Mouse (Mus musculus): ENCODE measurements at regions not wholly inside any gene's neighbourhood (a gene's known extent, or its start where the extent isn't known, plus 50 kb on each side); places are given as distances from the start of the nearest gene placed in this dataset.

- Histone ChIP-seq H3K27me3 (ENCODE audit: control insufficient read depth, insufficient read depth, insufficient read length) (no peaks in the 10 kb centered on the region), H3K79me2 (ENCODE audit: control insufficient read depth, insufficient read depth) (no peaks in the 10 kb centered on the region)
- TF ChIP-seq REST (IDR thresholded peaks at IDR 0.05; ENCODE audit: insufficient read depth, insufficient read length), result no peak
- no peak for TF ChIP-seq POLR2AphosphoS2 (IDR thresholded peaks at IDR 0.05; ENCODE audit: insufficient read length, low read depth)
- TF ChIP-seq CEBPB (IDR thresholded peaks at IDR 0.05; ENCODE audit: insufficient read depth, poor library complexity, severe bottlenecking), result no peak
- TF ChIP-seq MAX (IDR thresholded peaks at IDR 0.05; ENCODE audit: low read depth), result no peak
- TF ChIP-seq TCF3 (IDR thresholded peaks at IDR 0.05; ENCODE audit: insufficient read length, low read depth), result no peak
- TF ChIP-seq MYOG (IDR thresholded peaks at IDR 0.05; ENCODE audit: control insufficient read depth in 1 of 3, insufficient read depth in 1 of 3, insufficient read length in 2 of 3, low read depth in 2 of 3), result no peak
- TF ChIP-seq E2F4 (IDR thresholded peaks at IDR 0.05; ENCODE audit: insufficient read depth), result no peak
- TF ChIP-seq MYOD1 (IDR thresholded peaks at IDR 0.05; ENCODE audit: control insufficient read depth in 1 of 3, insufficient read length in 2 of 3, low read depth in 2 of 3), result no peak
- TF ChIP-seq TCF12 (IDR thresholded peaks at IDR 0.05; ENCODE audit: insufficient read depth, poor library complexity, severe bottlenecking), result no peak
- no peak for TF ChIP-seq SRF (IDR thresholded peaks at IDR 0.05; ENCODE audit: control insufficient read depth, insufficient read length, low read depth)
- no peak for TF ChIP-seq USF1 (IDR thresholded peaks at IDR 0.05; ENCODE audit: low read depth)
- TF ChIP-seq POLR2A (IDR thresholded peaks at IDR 0.05; ENCODE audit: insufficient read length, low read depth), result no peak
Observed at GRCm38 (mm10) chr14:46077406-46078131, 301.6 kb upstream of the Gm15217 start.

GRCm38 (mm10) chr14:46082646-46083045 is 296.6 kb upstream of the Gm15217 start:
- no peak for TF ChIP-seq CEBPB (IDR thresholded peaks at IDR 0.05; ENCODE audit: insufficient read depth, poor library complexity, severe bottlenecking)
- no peak for TF ChIP-seq TCF12 (IDR thresholded peaks at IDR 0.05; ENCODE audit: insufficient read depth, poor library complexity, severe bottlenecking)
- TF ChIP-seq POLR2AphosphoS2 (IDR thresholded peaks at IDR 0.05; ENCODE audit: insufficient read length, low read depth), result no peak
- H3K27me3 ChIP-seq (ENCODE audit: control insufficient read depth, insufficient read depth, insufficient read length), result no peaks in the 10 kb centered on the region
- H3K36me3 ChIP-seq (ENCODE audit: control insufficient read depth, insufficient read depth), result no peaks in the 10 kb centered on the region
- no peak overlapping the region for H3K4me2 ChIP-seq (ENCODE audit: low read depth)
- no peak overlapping the region for H3ac ChIP-seq (ENCODE audit: control insufficient read depth, insufficient read length)
- H3K4me3 ChIP-seq, result no peak overlapping the region
- no peaks in the 10 kb centered on the region for H3K79me2 ChIP-seq (ENCODE audit: control insufficient read depth, insufficient read depth)

More at GRCm38 (mm10) chr14:46077406-46078131, 301.6 kb upstream of the Gm15217 start:
- no peaks in the 10 kb centered on the region for H3K36me3 ChIP-seq (ENCODE audit: control insufficient read depth, insufficient read depth)
- no peak overlapping the region for H3K4me3 ChIP-seq
- no peak overlapping the region for H3K4me2 ChIP-seq (ENCODE audit: low read depth)
- H3ac ChIP-seq (ENCODE audit: control insufficient read depth, insufficient read length), result no peak overlapping the region

- Histone ChIP-seq H3ac (ENCODE audit: control insufficient read depth, insufficient read length) (no peak overlapping the region), H3K79me2 (ENCODE audit: control insufficient read depth, insufficient read depth) (no peaks in the 10 kb centered on the region), H3K4me3 (no peak overlapping the region), H3K36me3 (ENCODE audit: control insufficient read depth, insufficient read depth) (no peaks in the 10 kb centered on the region), H3K27me3 (ENCODE audit: control insufficient read depth, insufficient read depth, insufficient read length) (no peaks in the 10 kb centered on the region), H3K4me2 (ENCODE audit: low read depth) (no peak overlapping the region)
- TF ChIP-seq E2F4 (IDR thresholded peaks at IDR 0.05; ENCODE audit: insufficient read depth) (no peak), MYOD1 (IDR thresholded peaks at IDR 0.05; ENCODE audit: control insufficient read depth in 1 of 3, insufficient read length in 2 of 3, low read depth in 2 of 3) (no peak), TCF12 (IDR thresholded peaks at IDR 0.05; ENCODE audit: insufficient read depth, poor library complexity, severe bottlenecking) (no peak), MYOG (IDR thresholded peaks at IDR 0.05; ENCODE audit: control insufficient read depth in 1 of 3, insufficient read depth in 1 of 3, insufficient read length in 2 of 3, low read depth in 2 of 3) (no peak), POLR2AphosphoS2 (IDR thresholded peaks at IDR 0.05; ENCODE audit: insufficient read length, low read depth) (no peak), USF1 (IDR thresholded peaks at IDR 0.05; ENCODE audit: low read depth) (no peak), MAX (IDR thresholded peaks at IDR 0.05; ENCODE audit: low read depth) (no peak), CEBPB (IDR thresholded peaks at IDR 0.05; ENCODE audit: insufficient read depth, poor library complexity, severe bottlenecking) (no peak), POLR2A (IDR thresholded peaks at IDR 0.05; ENCODE audit: insufficient read length, low read depth) (no peak), TCF3 (IDR thresholded peaks at IDR 0.05; ENCODE audit: insufficient read length, low read depth) (no peak), REST (IDR thresholded peaks at IDR 0.05; ENCODE audit: insufficient read depth, insufficient read length) (no peak), SRF (IDR thresholded peaks at IDR 0.05; ENCODE audit: control insufficient read depth, insufficient read length, low read depth) (no peak)
Observed at GRCm38 (mm10) chr14:46088968-46089691, 290.1 kb upstream of the Gm15217 start.

GRCm38 (mm10) chr14:46115950-46116349 is 263.3 kb upstream of the Gm15217 start:
- H3K36me3 ChIP-seq (ENCODE audit: control insufficient read depth, insufficient read depth), result no peaks in the 10 kb centered on the region
- no peaks in the 10 kb centered on the region for H3K79me2 ChIP-seq (ENCODE audit: control insufficient read depth, insufficient read depth)
- TF ChIP-seq MYOD1 (IDR thresholded peaks at IDR 0.05; ENCODE audit: control insufficient read depth in 1 of 3, insufficient read length in 2 of 3, low read depth in 2 of 3) (no peak), CEBPB (IDR thresholded peaks at IDR 0.05; ENCODE audit: insufficient read depth, poor library complexity, severe bottlenecking) (peak; percentile 60; the same call in 1 of the 2 replicates), E2F4 (IDR thresholded peaks at IDR 0.05; ENCODE audit: insufficient read depth) (no peak), MYOG (IDR thresholded peaks at IDR 0.05; ENCODE audit: control insufficient read depth in 1 of 3, insufficient read depth in 1 of 3, insufficient read length in 2 of 3, low read depth in 2 of 3) (no peak), POLR2AphosphoS2 (IDR thresholded peaks at IDR 0.05; ENCODE audit: insufficient read length, low read depth) (no peak)
- H3K4me2 ChIP-seq (ENCODE audit: low read depth), result no peak overlapping the region
- no peak overlapping the region for H3ac ChIP-seq (ENCODE audit: control insufficient read depth, insufficient read length)
- peaks cover 8% of the 10 kb centered on the region for H3K27me3 ChIP-seq (ENCODE audit: control insufficient read depth, insufficient read depth, insufficient read length)
- no peak overlapping the region for H3K4me3 ChIP-seq

Data from myocyte (in vitro differentiated cells).